Mouse (Mus musculus) midbrain, embryonic 11.5 days (tissue): ENCODE data around the gene Nabp2. TPM values are rescaled to one million over a fixed set of nuclear protein-coding genes. Genes with fewer than 3 reads are reported as not detected.

ENCODE experiments used
- ATAC-seq: fragments of 200-750 bp; cut with Nextera tagmentation; 2 replicates; pipeline ENCODE4 v1.8.0; 2017; ENCODE audit warnings: moderate TSS enrichment, moderate library complexity; ENCODE audit not compliant: low FRiP score
- DNase-seq: peaks from one replicate; pipeline ENCODE4 v3.0.0; 2015; ENCODE audit warnings: low spot score; ENCODE audit errors: missing footprints
- H3K27ac ChIP-seq: fragments of 300-500 bp; sonication (generic); 2 replicates; pipeline ENCODE4 v1.5.1; 2014; ENCODE audit warnings: low read depth, low read length
- H3K27me3 ChIP-seq: fragments of 300-500 bp; sonication (generic); 2 replicates; pipeline ENCODE4 v1.6.1; 2014; ENCODE audit warnings: mild to moderate bottlenecking, low read length, moderate library complexity, mixed read lengths; ENCODE audit not compliant: control insufficient read depth, insufficient read depth
- H3K36me3 ChIP-seq: fragments of 300-500 bp; sonication (generic); 2 replicates; pipeline ENCODE4 v1.6.1; 2014; ENCODE audit warnings: mild to moderate bottlenecking, low read length, moderate library complexity, mixed read lengths; ENCODE audit not compliant: control insufficient read depth, insufficient read depth
- H3K4me1 ChIP-seq: fragments of 300-500 bp; sonication (generic); 2 replicates; pipeline ENCODE4 v1.6.1; 2014; ENCODE audit warnings: low read length; ENCODE audit not compliant: control insufficient read depth, insufficient read depth
- H3K4me2 ChIP-seq: fragments of 300-500 bp; sonication (generic); 2 replicates; pipeline ENCODE4 v1.6.1; 2014; ENCODE audit warnings: mild to moderate bottlenecking, moderate library complexity
- H3K4me3 ChIP-seq: fragments of 300-500 bp; sonication (generic); 2 replicates; pipeline ENCODE4 v1.5.1; 2014; ENCODE audit warnings: low read depth, low read length
- H3K9ac ChIP-seq: fragments of 300-500 bp; sonication (generic); 2 replicates; pipeline ENCODE4 v1.6.1; 2014; ENCODE audit warnings: low read length
- H3K9me3 ChIP-seq: fragments of 300-500 bp; sonication (generic); 2 replicates; pipeline ENCODE4 v1.6.1; 2016; ENCODE audit warnings: low read length; ENCODE audit not compliant: control insufficient read depth
- WGBS: fragments of 180-500 bp; shearing (Covaris S2); extraction: QIAGEN DNeasy Blood & Tissue Kit; methylation state at CpG from one replicate; pipeline ENCODE4 v1.1.7; 2014; 5-methylcytosine and 5-hydroxymethylcytosine counted together
- polyA plus RNA-seq: library from polyadenylated mRNA; unstranded; fragments of >200 nt; fragmentation: Nextera tagmentation; extraction: Ambion mirVana; gene quantifications from 2 replicates; pipeline ENCODE4 v1.2.1, GENCODE M21; 2014

Nabp2 gene
- polyA plus RNA-seq, 1 experiment from 2014 or later = 154 TPM

DNA sequence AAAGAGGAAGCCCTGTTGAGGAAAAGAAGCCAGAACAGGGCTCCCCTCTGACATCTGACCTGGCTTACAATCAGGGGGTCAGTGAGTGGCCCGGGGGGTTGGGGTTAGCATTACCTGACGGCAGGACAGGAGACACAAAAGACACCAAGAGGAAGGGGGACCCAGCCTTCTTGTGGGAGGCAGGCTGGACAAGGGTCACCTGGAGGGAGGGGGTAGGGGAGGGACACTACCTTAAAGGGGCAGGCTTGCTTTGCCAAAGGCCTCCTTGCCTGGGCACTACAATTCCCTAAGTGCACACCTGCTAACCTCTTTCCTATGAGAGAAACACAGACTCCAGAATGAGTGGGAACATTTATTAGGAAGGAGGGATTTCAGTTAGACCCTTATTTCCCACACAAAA is 10.2 kb downstream of the Nabp2 start, which contains the start of gene Slc39a5:
Gene Slc39a5, minus strand, starts transcription at position 174 of the 400 bp plus-strand sequence.
- Histone ChIP-seq H3K4me1 (peaks cover 2% of the 10 kb centered on the region; the same call in 1 of the 2 replicates), H3K27me3 (no peaks in the 10 kb centered on the region), H3K9ac (no peak within 1 kb of the TSS), H3K4me3 (no peak within 1 kb of the TSS), H3K27ac (no peak within 1 kb of the TSS), H3K36me3 (no peaks in the 10 kb centered on the region), H3K9me3 (no peaks in the 10 kb centered on the region), H3K4me2 (no peak within 1 kb of the TSS)
- ATAC-seq (no peak), DNase-seq (peak; percentile 8)
- WGBS = 17% methylated on average over 2 of the region's 2 CpGs

DNA sequence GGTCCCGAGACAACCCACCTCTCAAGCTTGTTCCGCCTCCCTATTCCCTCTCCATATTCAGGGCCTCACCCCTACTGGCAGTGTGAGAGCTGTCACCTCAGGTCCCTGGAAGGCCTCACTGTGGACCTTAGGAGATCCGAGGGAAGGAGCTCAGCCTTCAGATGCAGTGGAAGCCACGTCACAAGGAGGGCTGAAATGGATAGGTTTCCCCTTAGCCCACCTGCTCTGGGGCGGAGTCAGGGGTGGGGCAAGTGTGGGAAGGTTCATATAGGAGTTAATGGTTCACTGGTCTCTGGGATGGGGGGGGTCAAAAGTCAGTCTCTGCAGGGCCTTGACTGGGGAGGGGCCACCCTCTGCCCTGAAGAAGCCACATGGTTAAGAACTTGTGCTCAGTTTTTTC is 11.0 kb downstream of the Nabp2 start:
- ATAC-seq (peak; percentile 6; the same call in 1 of the 2 replicates), DNase-seq (peak; percentile 73)
- Histone ChIP-seq H3K27me3 (no peaks in the 10 kb centered on the region), H3K4me1 (peaks cover 2% of the 10 kb centered on the region; the same call in 1 of the 2 replicates), H3K27ac (no peak overlapping the region), H3K36me3 (no peaks in the 10 kb centered on the region), H3K4me2 (no peak overlapping the region), H3K4me3 (no peak overlapping the region), H3K9ac (no peak overlapping the region), H3K9me3 (no peaks in the 10 kb centered on the region)
- WGBS = 33% methylated on average over 5 of the region's 5 CpGs

DNA sequence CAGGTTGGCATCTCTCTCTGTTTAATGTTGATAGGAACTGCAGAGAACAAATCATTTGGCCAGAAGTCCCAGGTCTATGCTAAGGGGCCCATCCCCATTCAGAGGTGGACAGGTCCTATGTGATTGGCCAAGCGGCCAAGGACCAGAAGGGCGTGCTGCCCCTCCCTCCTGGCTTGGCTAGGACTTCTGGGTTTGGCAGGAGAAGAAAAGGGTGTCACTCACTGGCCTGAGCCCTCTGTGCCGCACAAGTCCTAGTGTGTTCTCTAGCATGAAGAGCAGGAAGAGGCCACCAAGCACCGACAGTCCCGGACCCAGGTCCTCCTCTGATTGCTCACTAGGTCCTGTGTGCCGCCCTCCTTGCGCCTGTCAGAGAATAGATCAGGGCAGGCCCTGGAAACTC is 13.8 kb downstream of the Nabp2 start:
- 69% methylated on average over 7 of the region's 7 CpGs for WGBS
- DNase-seq = peak; percentile 76
- H3K4me3 ChIP-seq = no peak overlapping the region
- peaks cover 2% of the 10 kb centered on the region; the same call in 1 of the 2 replicates for H3K4me1 ChIP-seq
- no peaks in the 10 kb centered on the region for H3K27me3 ChIP-seq
- peaks cover under 1% of the 10 kb centered on the region; the same call in 1 of the 2 replicates for H3K36me3 ChIP-seq
- no peaks in the 10 kb centered on the region for H3K9me3 ChIP-seq
- H3K9ac ChIP-seq = no peak overlapping the region
- ATAC-seq = no peak
- H3K4me2 ChIP-seq = no peak overlapping the region
- H3K27ac ChIP-seq = no peak overlapping the region

DNA sequence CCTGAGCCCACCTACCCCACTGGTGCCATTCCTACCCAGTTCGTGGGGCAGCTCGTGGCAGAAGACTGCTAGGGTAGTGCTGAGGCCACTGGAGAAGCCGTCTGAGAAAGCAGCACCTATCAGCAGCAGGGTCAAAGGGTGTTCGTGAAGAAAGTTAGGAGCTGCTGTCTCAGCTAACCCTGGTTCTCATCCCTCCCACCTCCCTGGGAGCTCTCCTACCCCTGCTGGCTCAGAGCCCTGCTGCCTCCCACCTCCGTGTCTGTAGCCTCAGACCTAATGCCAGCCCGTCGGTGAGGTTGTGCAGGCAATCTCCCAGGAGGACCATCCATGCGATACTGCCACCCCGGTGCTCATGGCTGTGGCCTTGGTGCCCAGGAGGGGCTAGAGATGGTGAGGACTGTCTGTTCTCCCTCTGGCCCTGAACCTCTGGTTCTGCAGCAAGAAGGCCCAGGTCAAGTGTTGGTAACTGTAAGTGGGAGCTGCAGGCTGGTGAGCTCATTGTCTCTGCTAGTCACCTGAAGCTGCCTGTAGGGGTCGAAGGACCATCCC is 14.5 kb downstream of the Nabp2 start:
- Histone ChIP-seq H3K9ac (no peak overlapping the region), H3K9me3 (no peaks in the 10 kb centered on the region), H3K4me1 (peaks cover 2% of the 10 kb centered on the region; the same call in 1 of the 2 replicates), H3K27ac (no peak overlapping the region; the same call in 1 of the 2 replicates), H3K27me3 (no peaks in the 10 kb centered on the region), H3K4me2 (no peak overlapping the region), H3K36me3 (peaks cover 4% of the 10 kb centered on the region; the same call in 1 of the 2 replicates), H3K4me3 (no peak overlapping the region)
- WGBS = 70% methylated on average over 10 of the region's 10 CpGs
- no peak for ATAC-seq
- no peak for DNase-seq

DNA sequence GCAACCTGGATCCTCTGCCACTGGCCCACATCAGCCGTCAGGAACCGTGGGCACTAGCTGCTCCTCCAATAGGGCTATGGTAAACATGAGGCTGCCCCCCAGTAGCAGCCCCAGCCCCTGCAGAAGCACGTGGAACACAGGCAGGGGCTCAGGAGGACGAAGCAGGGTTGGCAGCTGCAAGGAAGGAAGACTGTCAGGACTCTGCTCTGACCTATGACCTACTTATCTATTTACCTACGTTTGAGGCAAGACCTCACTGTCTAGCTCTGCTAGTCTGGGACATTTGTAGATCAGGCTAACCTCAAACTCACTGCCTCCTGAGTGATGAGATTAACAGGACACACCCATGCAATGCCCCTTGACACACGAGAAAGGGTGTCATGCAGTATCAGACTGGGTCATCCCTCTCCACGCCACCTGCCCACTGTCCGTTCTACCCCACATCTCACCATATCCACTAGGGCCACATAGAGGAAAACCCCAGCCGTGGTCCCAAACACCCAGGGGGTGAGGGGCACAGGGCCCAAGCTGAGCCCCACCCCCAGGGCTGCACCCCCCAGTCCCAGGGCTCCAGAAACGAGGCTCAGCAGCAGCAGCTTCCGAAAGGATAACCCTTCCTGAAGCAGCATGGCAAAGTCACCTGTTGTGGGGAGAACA is 15.1 kb downstream of the Nabp2 start:
- 70% methylated on average over 11 of the region's 11 CpGs for WGBS
- no peak overlapping the region for H3K4me3 ChIP-seq
- no peak overlapping the region for H3K4me2 ChIP-seq
- H3K4me1 ChIP-seq = peaks cover 2% of the 10 kb centered on the region; the same call in 1 of the 2 replicates
- no peaks in the 10 kb centered on the region for H3K27me3 ChIP-seq
- no peaks in the 10 kb centered on the region for H3K9me3 ChIP-seq
- peak; percentile 75 for DNase-seq
- H3K9ac ChIP-seq = no peak overlapping the region
- H3K27ac ChIP-seq = no peak overlapping the region
- ATAC-seq = no peak
- peaks cover 6% of the 10 kb centered on the region; the same call in 1 of the 2 replicates for H3K36me3 ChIP-seq

DNA sequence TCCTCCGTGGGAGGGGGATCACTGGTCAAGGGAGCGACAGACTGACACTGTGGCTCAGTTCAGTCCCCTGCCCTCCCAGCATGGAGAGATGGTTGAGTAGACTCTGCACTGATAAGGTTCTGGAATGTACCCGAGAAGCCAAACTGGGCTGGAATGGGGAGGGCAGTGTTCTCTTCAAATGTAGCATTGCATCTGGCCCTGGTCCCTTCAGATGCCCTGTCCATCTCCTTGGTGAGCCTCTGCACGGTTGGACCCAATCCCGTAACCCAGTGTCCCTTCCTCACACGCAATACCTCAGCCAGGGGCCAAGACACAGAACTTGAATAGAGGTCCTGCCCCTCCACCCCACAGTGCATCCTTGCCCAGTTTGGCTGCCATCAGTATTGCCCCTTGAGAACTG is 19.4 kb downstream of the Nabp2 start:
- Histone ChIP-seq H3K4me3 (no peak overlapping the region), H3K27me3 (no peaks in the 10 kb centered on the region), H3K9me3 (no peaks in the 10 kb centered on the region), H3K4me2 (no peak overlapping the region), H3K4me1 (no peaks in the 10 kb centered on the region), H3K9ac (no peak overlapping the region), H3K36me3 (peaks cover 35% of the 10 kb centered on the region), H3K27ac (no peak overlapping the region)
- 78% methylated on average over 6 of the region's 6 CpGs for WGBS
- no peak for DNase-seq
- ATAC-seq = no peak

DNA sequence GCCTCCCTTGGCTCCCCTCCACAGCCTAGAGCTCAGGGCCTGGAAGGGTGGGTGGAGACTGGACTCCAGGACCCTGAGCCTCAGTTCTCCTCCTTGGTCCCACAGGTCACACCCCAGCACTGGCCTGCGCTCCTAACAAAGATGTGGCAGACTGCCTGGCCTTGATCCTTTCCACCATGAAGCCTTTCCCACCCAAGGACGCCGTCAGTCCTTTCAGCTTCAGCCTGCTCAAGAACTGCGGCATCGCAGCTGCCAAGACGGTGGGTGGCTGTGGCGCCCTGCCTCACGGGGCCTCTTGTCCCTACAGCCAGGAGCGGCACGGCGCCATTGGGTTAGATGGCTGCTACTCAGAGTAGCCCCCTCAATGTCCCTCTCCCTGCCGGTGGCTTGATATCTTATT is 20.9 kb downstream of the Nabp2 start:
- DNase-seq = no peak
- ATAC-seq = no peak
- H3K9ac ChIP-seq = no peak overlapping the region
- H3K4me1 ChIP-seq = no peaks in the 10 kb centered on the region
- no peaks in the 10 kb centered on the region for H3K27me3 ChIP-seq
- WGBS = 90% methylated on average over 12 of the region's 12 CpGs
- H3K27ac ChIP-seq = no peak overlapping the region
- H3K9me3 ChIP-seq = no peaks in the 10 kb centered on the region
- no peak overlapping the region for H3K4me2 ChIP-seq
- H3K4me3 ChIP-seq = no peak overlapping the region
- H3K36me3 ChIP-seq = peaks cover 43% of the 10 kb centered on the region

DNA sequence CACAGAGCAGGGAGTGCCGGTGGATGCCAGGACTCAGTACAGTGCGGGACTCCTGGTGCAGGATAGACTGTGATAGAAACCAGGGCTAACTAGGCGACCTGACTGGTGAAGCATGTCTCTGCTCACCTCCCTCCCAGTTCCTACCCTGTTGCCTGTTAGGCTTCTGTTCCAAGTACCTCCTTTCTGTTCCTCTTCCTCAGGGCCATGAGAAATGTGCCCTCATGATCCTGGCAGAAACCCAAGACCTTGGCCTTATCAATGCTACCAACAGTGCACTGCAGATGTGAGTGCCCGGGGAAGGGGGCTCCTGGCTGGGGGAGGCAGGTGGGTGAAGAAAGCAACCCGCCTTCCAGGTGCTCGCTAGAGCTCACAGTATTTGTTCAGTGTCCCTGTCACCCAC is 21.7 kb downstream of the Nabp2 start:
- Histone ChIP-seq H3K4me1 (no peaks in the 10 kb centered on the region), H3K9ac (no peak overlapping the region), H3K27me3 (no peaks in the 10 kb centered on the region), H3K9me3 (no peaks in the 10 kb centered on the region), H3K4me3 (no peak overlapping the region), H3K27ac (no peak overlapping the region), H3K36me3 (peaks cover 43% of the 10 kb centered on the region), H3K4me2 (no peak overlapping the region)
- ATAC-seq (no peak), DNase-seq (no peak)
- 88% methylated on average over 6 of the region's 6 CpGs for WGBS

DNA sequence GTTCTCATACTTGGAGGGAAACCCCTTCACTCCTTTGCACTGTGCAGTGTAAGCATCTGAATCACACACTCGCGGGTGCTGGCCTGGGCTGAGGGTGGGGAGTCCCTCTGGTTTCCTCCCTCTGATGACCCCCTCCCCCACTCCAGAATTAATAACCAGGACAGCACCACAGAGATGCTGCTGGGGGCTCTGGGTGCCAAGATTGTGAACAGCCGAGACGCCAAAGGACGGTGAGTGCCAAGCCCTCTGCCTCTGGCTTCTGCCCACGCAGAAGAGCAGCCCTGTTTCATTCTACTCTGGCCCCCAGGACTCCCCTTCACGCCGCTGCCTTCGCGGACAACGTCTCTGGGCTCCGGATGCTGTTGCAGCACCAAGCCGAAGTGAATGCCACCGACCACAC is 22.4 kb downstream of the Nabp2 start:
- DNase-seq = peak; percentile 71
- Histone ChIP-seq H3K4me3 (no peak overlapping the region), H3K9ac (no peak overlapping the region), H3K36me3 (peaks cover 45% of the 10 kb centered on the region), H3K27me3 (no peaks in the 10 kb centered on the region), H3K27ac (no peak overlapping the region), H3K9me3 (no peaks in the 10 kb centered on the region), H3K4me2 (no peak overlapping the region), H3K4me1 (no peaks in the 10 kb centered on the region)
- 93% methylated on average over 14 of the region's 14 CpGs for WGBS
- no peak for ATAC-seq
